Mouse (Mus musculus) heart, postnatal 0 days (tissue): ENCODE measurements at regions not wholly inside any gene's neighbourhood (a gene's known extent, or its start where the extent isn't known, plus 50 kb on each side); places are given as distances from the start of the nearest gene placed in this dataset.

Experiments used
- ATAC-seq: fragments of 200-750 bp; cut with Nextera tagmentation; 2 replicates; pipeline ENCODE4 v1.8.0; 2017; ENCODE audit warnings: low read depth, moderate number of reproducible peaks, moderate library complexity; ENCODE audit not compliant: insufficient read depth
- DNase-seq: peaks from one replicate; pipeline ENCODE4 v3.0.0-alpha.2; 2016; ENCODE audit warnings: low spot score
- H3K27ac ChIP-seq: fragments of 300-500 bp; sonication (generic); 2 replicates; pipeline ENCODE4 v1.5.1; 2014; ENCODE audit warnings: low read depth, mild to moderate bottlenecking
- H3K27me3 ChIP-seq: fragments of 300-500 bp; sonication (generic); 2 replicates; pipeline ENCODE4 v1.6.1; 2014; ENCODE audit warnings: low read length, mixed read lengths; ENCODE audit not compliant: control insufficient read depth, insufficient read depth
- H3K36me3 ChIP-seq: fragments of 300-500 bp; sonication (generic); replicated peaks from 2 replicates; pipeline ENCODE4 v1.6.1; 2014; ENCODE audit warnings: low read length, mixed read lengths; ENCODE audit not compliant: control insufficient read depth, insufficient read depth
- H3K4me1 ChIP-seq: fragments of 300-500 bp; sonication (generic); 2 replicates; pipeline ENCODE4 v1.6.1; 2014; ENCODE audit warnings: antibody characterized with exemption; ENCODE audit not compliant: control insufficient read depth, insufficient read depth
- H3K4me2 ChIP-seq: fragments of 300-500 bp; sonication (generic); 2 replicates; pipeline ENCODE4 v1.6.1; 2014; ENCODE audit warnings: low read depth, mild to moderate bottlenecking, low read length, moderate library complexity
- H3K4me3 ChIP-seq: fragments of 300-500 bp; sonication (generic); 2 replicates; pipeline ENCODE4 v1.5.1; 2014; ENCODE audit warnings: low read depth, low read length
- H3K9ac ChIP-seq: fragments of 300-500 bp; sonication (generic); replicated peaks from 2 replicates; pipeline ENCODE4 v1.6.1; 2014; ENCODE audit warnings: low read depth, low read length, mixed read lengths
- H3K9me3 ChIP-seq: fragments of 300-500 bp; sonication (generic); replicated peaks from 2 replicates; pipeline ENCODE4 v1.6.1; 2016; ENCODE audit warnings: low read length; ENCODE audit not compliant: control insufficient read depth
- CTCF ChIP-seq: IDR thresholded peaks from 2 replicates; pipeline ENCODE4 v1.5.1; 2016; ENCODE audit warnings: antibody characterized with exemption, control low read depth, low read depth
- EP300 ChIP-seq: IDR thresholded peaks from 2 replicates; pipeline ENCODE4 v1.6.1; 2016; ENCODE audit warnings: antibody characterized with exemption, low read depth
- whole genome bisulfite sequencing: fragments of 180-500 bp; shearing (Covaris S2); extraction: QIAGEN DNeasy Blood & Tissue Kit; methylation state at CpG from one replicate; pipeline ENCODE4 v1.1.7; 2014; 5-methylcytosine and 5-hydroxymethylcytosine counted together

DNA sequence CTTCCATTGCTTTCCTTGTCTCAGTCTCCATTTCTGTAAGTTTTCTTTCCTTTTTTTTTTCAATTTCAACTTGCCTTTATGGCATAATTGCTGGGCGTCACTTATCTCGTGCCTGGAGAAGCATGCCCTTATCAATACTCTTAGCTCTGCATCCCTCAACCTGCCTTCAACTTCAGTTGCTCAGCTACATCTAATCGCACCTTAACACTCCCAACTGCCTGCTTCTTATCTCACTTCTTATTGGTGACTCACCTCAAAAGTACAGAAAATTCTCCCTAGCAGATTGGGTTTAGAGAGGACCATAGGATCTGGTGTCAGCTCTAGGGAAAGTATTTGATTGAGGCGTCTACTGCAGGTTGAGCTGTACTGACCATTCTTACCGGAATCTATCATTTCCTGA, 133.2 kb upstream of the Ndst4 start:
- 33% methylated on average over 5 of the region's 5 CpGs for WGBS
- Histone ChIP-seq H3K4me3 (no peak overlapping the region), H3K9me3 (no peaks in the 10 kb centered on the region), H3K4me2 (no peak overlapping the region), H3K9ac (no peak overlapping the region), H3K4me1 (no peaks in the 10 kb centered on the region), H3K27ac (no peak overlapping the region), H3K36me3 (no peaks in the 10 kb centered on the region), H3K27me3 (no peaks in the 10 kb centered on the region)
- ATAC-seq (no peak), DNase-seq (no peak)
- TF ChIP-seq EP300 (no peak), CTCF (no peak)

GRCm38 (mm10) chr3:125271215-125271614, 132.7 kb upstream of the Ndst4 start:
- Histone ChIP-seq H3K4me3 (no peak overlapping the region), H3K36me3 (no peaks in the 10 kb centered on the region), H3K4me2 (peak overlapping the region; percentile 25; the same call in 1 of the 2 replicates), H3K9ac (no peak overlapping the region), H3K4me1 (no peaks in the 10 kb centered on the region), H3K27me3 (no peaks in the 10 kb centered on the region), H3K27ac (no peak overlapping the region), H3K9me3 (no peaks in the 10 kb centered on the region)
- TF ChIP-seq CTCF (no peak), EP300 (no peak)
- DNase-seq = no peak
- no peak for ATAC-seq
- WGBS = 11% methylated on average over 2 of the region's 2 CpGs

DNA sequence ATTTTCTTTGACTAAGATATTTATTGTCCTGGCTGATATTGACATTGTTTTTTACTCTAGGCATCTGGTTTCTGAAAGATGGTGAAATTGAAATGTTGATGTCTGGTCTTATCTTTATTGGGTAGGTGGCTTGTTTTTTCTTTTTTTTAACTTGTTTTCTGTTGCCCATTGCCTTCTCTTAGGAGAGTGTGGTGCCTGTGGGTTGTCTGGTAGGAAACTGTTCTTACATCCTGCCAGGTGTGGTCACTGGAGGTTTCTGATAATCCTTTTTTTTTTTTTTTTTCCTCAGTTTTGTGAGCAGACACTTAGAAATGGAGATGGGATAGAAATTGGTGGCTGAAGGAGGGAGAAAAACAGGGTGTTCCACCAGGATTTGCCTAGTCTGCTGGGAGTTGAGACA, 125.3 kb upstream of the Ndst4 start:
- DNase-seq (no peak), ATAC-seq (no peak)
- H3K9ac ChIP-seq = no peak overlapping the region
- H3K9me3 ChIP-seq = no peaks in the 10 kb centered on the region
- H3K4me3 ChIP-seq = no peak overlapping the region
- H3K4me2 ChIP-seq = no peak overlapping the region
- no peak overlapping the region for H3K27ac ChIP-seq
- no peaks in the 10 kb centered on the region for H3K4me1 ChIP-seq
- TF ChIP-seq CTCF (no peak), EP300 (no peak)
- no peaks in the 10 kb centered on the region for H3K27me3 ChIP-seq
- H3K36me3 ChIP-seq = no peaks in the 10 kb centered on the region

- no peaks in the 10 kb centered on the region for H3K9me3 ChIP-seq
- no peak for TF ChIP-seq CTCF
- no peak for TF ChIP-seq EP300
- ATAC-seq (no peak), DNase-seq (no peak)
- 78% methylated on average over 2 of the region's 2 CpGs for WGBS
- no peak overlapping the region for H3K4me2 ChIP-seq
- H3K4me3 ChIP-seq = no peak overlapping the region
- H3K4me1 ChIP-seq = no peaks in the 10 kb centered on the region
- no peaks in the 10 kb centered on the region for H3K36me3 ChIP-seq
- H3K27me3 ChIP-seq = no peaks in the 10 kb centered on the region
- H3K9ac ChIP-seq = no peak overlapping the region
- no peak overlapping the region for H3K27ac ChIP-seq
Measured at GRCm38 (mm10) chr3:125279007-125279406, 124.9 kb upstream of the Ndst4 start.

DNA sequence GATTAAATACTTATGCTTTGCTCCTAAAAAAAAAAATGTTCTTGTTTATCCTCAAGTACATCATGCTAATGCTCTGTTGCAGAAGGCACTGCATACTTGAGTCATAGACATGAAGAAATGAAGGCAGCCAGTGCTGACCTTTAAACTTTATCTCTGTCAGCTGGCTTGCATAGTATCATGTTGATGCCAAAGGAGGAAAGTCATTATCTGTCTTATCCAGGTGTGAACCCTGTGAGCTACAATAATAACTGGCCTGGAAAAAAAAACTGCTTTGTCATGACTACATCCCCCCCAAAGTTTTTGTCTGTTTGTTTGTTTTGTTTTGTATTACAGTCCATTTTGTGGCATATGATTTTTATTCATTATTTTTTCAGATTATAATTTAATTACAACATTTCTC, 124.3 kb upstream of the Ndst4 start:
- no peaks in the 10 kb centered on the region for H3K4me1 ChIP-seq
- no peaks in the 10 kb centered on the region for H3K36me3 ChIP-seq
- no peak overlapping the region for H3K4me2 ChIP-seq
- H3K9ac ChIP-seq = no peak overlapping the region
- no peak for ATAC-seq
- H3K9me3 ChIP-seq = no peaks in the 10 kb centered on the region
- TF ChIP-seq CTCF = no peak
- no peak for TF ChIP-seq EP300
- H3K27ac ChIP-seq = no peak overlapping the region
- DNase-seq = no peak
- no peak overlapping the region for H3K4me3 ChIP-seq
- H3K27me3 ChIP-seq = no peaks in the 10 kb centered on the region

GRCm38 (mm10) chr3:125288598-125288997, 115.3 kb upstream of the Ndst4 start:
- Histone ChIP-seq H3K9me3 (no peaks in the 10 kb centered on the region), H3K9ac (no peak overlapping the region), H3K27ac (no peak overlapping the region), H3K4me3 (no peak overlapping the region), H3K27me3 (no peaks in the 10 kb centered on the region), H3K4me1 (no peaks in the 10 kb centered on the region), H3K36me3 (no peaks in the 10 kb centered on the region), H3K4me2 (no peak overlapping the region)
- WGBS = 57% methylated on average over 1 of the region's 1 CpGs
- ATAC-seq (no peak), DNase-seq (no peak)
- TF ChIP-seq EP300 (no peak), CTCF (no peak)
